Mouse (Mus musculus): ENCODE results near the gene Cox20. TPM values are rescaled to one million over a fixed set of nuclear protein-coding genes. Genes with fewer than 3 reads are reported as not detected.

Cox20 gene
- polyA plus RNA-seq, 1 experiment, result 14.5 TPM

DNA sequence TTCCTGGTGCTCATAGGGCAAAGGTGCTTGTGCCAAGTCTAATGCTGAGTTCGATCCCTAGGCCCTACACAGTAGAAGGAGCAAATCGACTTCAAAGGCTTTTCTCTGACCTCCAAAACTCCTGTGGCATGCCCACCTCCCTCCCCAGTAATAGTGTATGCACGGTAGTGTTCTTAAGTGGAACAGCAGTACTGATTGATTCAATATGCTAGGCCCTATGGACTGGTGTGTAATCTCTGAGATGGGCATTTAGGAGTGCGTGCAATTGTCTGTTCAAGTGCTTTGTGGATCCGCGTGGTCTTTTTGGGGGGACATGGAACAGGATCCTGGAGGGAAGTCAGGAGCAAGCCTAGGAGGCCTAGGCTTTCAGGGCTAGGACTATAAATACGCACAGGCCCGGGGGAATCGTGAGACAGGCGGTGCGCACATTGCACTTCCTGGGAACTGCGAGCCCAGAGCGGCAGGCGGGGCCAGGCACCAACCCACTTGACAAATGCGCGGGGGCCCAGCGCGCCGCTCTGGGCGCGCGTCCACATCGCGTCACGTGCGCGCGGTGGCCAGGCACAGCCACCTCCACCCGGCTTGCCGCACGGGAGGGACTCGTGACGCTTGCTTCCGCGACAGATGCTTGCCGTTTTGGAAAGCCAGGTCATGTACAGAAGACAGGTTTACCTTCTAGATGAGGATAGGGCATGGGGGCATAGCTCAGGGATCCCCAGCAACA is 49.8 kb downstream of the Cox20 start:
- no peak for TF ChIP-seq GATA1 (IDR thresholded peaks at IDR 0.05; ENCODE audit: low read length)

- TF ChIP-seq GATA1 (IDR thresholded peaks at IDR 0.05; ENCODE audit: low read length), result no peak
Measured at GRCm38 (mm10) chr1:178369272-178369651, 50.3 kb downstream of the Cox20 start.

Other genes with a start within 250 kb of the Cox20 start
- gene Desi2, start 131.7 kb upstream of the Cox20 start, polyA plus RNA-seq (2012), result 4.5 and 5.9 TPM in 2 replicates
- gene Hnrnpu, start 18.7 kb downstream of the Cox20 start, polyA plus RNA-seq (2012), result 665 and 859 TPM in 2 replicates
- gene Efcab2, start 87.0 kb downstream of the Cox20 start, polyA plus RNA-seq (2012), result 0.05 and 0.09 TPM in 2 replicates
- 0.01 TPM in 1 of 2 replicates, not detected in the other for gene Kif26b, start 210.0 kb downstream of the Cox20 start, polyA plus RNA-seq (2012)

Data from G1E-ER4 (cell line).